Mouse (Mus musculus): Measurements from ENCODE around the gene Iqch. TPM values are rescaled to one million over a fixed set of nuclear protein-coding genes. Genes with fewer than 3 reads are reported as not detected.

Gene Iqch
- polyA plus RNA-seq, 1 experiment from 2014 or later: 0.21 TPM

DNA sequence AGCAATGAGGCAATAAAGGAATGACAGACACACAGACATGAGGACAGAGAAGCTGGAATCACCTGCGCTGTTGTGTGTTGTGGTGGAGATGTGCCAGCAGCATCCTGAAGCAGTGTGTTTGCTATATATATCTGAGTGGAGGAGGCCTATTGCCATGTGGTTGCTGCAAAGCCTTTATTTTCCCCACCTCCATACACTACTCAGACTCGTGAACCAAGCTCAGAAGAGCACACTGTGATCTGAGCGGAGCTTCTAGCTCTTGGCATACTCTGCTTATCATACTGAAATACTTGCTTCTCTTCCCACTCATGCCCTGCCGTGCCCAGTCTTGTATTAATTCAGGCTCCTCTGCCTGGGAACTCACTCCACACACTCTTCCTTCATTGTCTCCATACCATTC is 20.5 kb downstream of the Iqch start:
- Histone ChIP-seq H3K4me2 (ENCODE audit: low read depth, low read length) (no peak overlapping the region), H3K27me3 (ENCODE audit: control insufficient read depth, insufficient read depth, low read depth, low read length) (no peaks in the 10 kb centered on the region), H3K36me3 (ENCODE audit: control insufficient read depth, insufficient read depth, low read length) (no peaks in the 10 kb centered on the region), H3K9ac (ENCODE audit: low read length) (no peak overlapping the region), H3K4me1 (replicated peaks; ENCODE audit: control insufficient read depth, insufficient read depth, low read length) (no peaks in the 10 kb centered on the region; the same call in 1 of the 2 replicates), H3K9me3 (ENCODE audit: control insufficient read depth, low read length) (no peaks in the 10 kb centered on the region), H3K4me3 (ENCODE audit: low read length) (no peak overlapping the region), H3K27ac (ENCODE audit: low read length) (no peak overlapping the region)
- no peak for ATAC-seq (ENCODE audit: low read depth)
- 68% methylated on average over 4 of the region's 4 CpGs for WGBS

DNA sequence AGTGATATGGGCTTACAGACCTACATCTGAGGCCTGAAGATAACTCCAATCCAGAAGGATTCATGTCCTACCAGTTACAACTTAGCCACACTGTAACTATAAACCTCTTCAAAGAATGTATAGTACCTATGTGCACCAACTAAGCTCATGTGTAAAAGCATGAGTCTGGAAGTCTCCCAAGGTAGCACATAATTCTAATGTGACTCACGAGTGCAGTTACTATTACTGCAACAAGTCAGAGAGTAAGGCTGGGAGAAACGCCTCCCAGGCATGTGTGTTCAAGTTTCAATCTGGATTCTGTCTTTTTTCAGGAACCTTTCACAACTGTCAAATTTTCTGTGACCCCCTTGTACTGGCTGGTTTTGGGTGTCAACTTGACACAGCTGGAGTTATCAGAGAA is 22.2 kb downstream of the Iqch start:
- Histone ChIP-seq H3K27ac (ENCODE audit: low read length) (no peak overlapping the region), H3K9ac (ENCODE audit: low read length) (no peak overlapping the region), H3K4me1 (replicated peaks; ENCODE audit: control insufficient read depth, insufficient read depth, low read length) (no peaks in the 10 kb centered on the region; the same call in 1 of the 2 replicates), H3K9me3 (ENCODE audit: control insufficient read depth, low read length) (no peaks in the 10 kb centered on the region), H3K4me3 (ENCODE audit: low read length) (no peak overlapping the region), H3K36me3 (ENCODE audit: control insufficient read depth, insufficient read depth, low read length) (no peaks in the 10 kb centered on the region), H3K27me3 (ENCODE audit: control insufficient read depth, insufficient read depth, low read depth, low read length) (no peaks in the 10 kb centered on the region), H3K4me2 (ENCODE audit: low read depth, low read length) (no peak overlapping the region)
- ATAC-seq (ENCODE audit: low read depth): no peak
- 77% methylated on average over 2 of the region's 2 CpGs for WGBS

DNA sequence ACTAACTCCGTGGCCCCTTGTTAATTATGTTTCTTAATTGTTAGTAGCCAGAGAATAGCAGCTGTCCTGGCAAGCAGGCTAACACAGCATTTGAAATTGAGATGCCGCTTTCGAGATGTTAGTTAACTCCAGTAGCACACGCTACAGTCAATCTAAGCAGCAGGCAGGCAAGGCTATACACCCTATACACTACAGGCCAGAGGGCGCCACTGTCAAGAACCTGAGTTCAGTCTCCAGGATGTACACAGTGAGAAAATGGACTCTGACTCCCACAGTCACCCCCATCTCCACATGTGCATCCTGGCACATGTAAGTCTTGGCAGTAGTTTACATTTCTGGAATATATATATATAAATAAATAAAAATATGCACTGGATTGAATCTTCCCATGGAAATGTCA is 22.6 kb downstream of the Iqch start:
- Histone ChIP-seq H3K27ac (ENCODE audit: low read length) (no peak overlapping the region), H3K9ac (ENCODE audit: low read length) (no peak overlapping the region), H3K4me3 (ENCODE audit: low read length) (no peak overlapping the region), H3K27me3 (ENCODE audit: control insufficient read depth, insufficient read depth, low read depth, low read length) (no peaks in the 10 kb centered on the region), H3K36me3 (ENCODE audit: control insufficient read depth, insufficient read depth, low read length) (no peaks in the 10 kb centered on the region), H3K4me1 (replicated peaks; ENCODE audit: control insufficient read depth, insufficient read depth, low read length) (no peaks in the 10 kb centered on the region; the same call in 1 of the 2 replicates), H3K4me2 (ENCODE audit: low read depth, low read length) (no peak overlapping the region), H3K9me3 (ENCODE audit: control insufficient read depth, low read length) (no peaks in the 10 kb centered on the region)
- WGBS: 83% methylated on average over 5 of the region's 5 CpGs
- ATAC-seq (ENCODE audit: low read depth): no peak

DNA sequence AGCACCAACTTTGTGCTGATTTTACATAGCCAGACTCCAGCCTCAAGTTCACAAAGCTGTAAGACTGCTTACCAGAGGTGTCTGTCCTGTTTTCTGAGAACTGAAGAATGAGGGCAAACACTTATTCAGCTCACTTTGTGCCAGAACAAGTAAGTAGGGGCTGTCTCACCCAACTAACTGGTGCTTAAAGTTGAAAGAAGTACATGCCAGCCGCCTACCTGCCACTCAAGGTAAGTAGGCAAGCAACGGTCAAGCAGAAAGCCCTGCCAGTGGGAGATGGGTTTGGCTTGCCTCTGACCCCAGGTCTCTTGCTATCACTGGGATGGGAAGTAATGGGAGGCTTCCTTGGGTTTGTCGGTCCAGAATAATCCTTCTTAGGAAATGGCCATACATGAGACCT is 24.8 kb downstream of the Iqch start:
- Histone ChIP-seq H3K9me3 (ENCODE audit: control insufficient read depth, low read length) (no peaks in the 10 kb centered on the region), H3K36me3 (ENCODE audit: control insufficient read depth, insufficient read depth, low read length) (no peaks in the 10 kb centered on the region), H3K9ac (ENCODE audit: low read length) (no peak overlapping the region), H3K4me3 (ENCODE audit: low read length) (no peak overlapping the region), H3K27me3 (ENCODE audit: control insufficient read depth, insufficient read depth, low read depth, low read length) (no peaks in the 10 kb centered on the region), H3K4me1 (replicated peaks; ENCODE audit: control insufficient read depth, insufficient read depth, low read length) (no peaks in the 10 kb centered on the region; the same call in 1 of the 2 replicates), H3K27ac (ENCODE audit: low read length) (no peak overlapping the region), H3K4me2 (ENCODE audit: low read depth, low read length) (no peak overlapping the region)
- peak; percentile 72 for ATAC-seq (ENCODE audit: low read depth)
- WGBS: 57% methylated on average over 3 of the region's 3 CpGs

DNA sequence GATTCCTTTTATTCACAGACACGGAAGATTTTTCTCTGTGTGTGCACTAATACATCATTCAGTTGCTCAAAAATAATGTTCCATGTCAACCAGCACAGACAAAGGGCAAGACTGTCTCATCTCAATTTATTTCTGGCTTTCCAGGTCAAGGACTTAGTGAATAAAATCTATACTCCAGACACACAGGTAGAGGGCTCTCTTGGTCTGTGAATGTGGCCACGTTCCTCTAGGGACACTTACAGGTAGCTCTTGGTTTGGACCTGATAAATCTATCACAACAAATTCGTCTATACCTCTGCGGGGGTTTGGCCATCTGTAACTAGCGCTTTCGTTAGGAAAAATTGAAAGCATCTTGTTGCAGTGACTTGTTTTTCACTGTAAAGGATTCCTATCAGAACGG is 29.4 kb downstream of the Iqch start:
- Histone ChIP-seq H3K9ac (ENCODE audit: low read length) (no peak overlapping the region), H3K4me3 (ENCODE audit: low read length) (no peak overlapping the region), H3K27ac (ENCODE audit: low read length) (no peak overlapping the region), H3K4me1 (replicated peaks; ENCODE audit: control insufficient read depth, insufficient read depth, low read length) (peaks cover 9% of the 10 kb centered on the region), H3K9me3 (ENCODE audit: control insufficient read depth, low read length) (no peaks in the 10 kb centered on the region), H3K4me2 (ENCODE audit: low read depth, low read length) (no peak overlapping the region), H3K27me3 (ENCODE audit: control insufficient read depth, insufficient read depth, low read depth, low read length) (no peaks in the 10 kb centered on the region), H3K36me3 (ENCODE audit: control insufficient read depth, insufficient read depth, low read length) (no peaks in the 10 kb centered on the region)
- no peak for ATAC-seq (ENCODE audit: low read depth)
- 66% methylated on average over 7 of the region's 7 CpGs for WGBS

DNA sequence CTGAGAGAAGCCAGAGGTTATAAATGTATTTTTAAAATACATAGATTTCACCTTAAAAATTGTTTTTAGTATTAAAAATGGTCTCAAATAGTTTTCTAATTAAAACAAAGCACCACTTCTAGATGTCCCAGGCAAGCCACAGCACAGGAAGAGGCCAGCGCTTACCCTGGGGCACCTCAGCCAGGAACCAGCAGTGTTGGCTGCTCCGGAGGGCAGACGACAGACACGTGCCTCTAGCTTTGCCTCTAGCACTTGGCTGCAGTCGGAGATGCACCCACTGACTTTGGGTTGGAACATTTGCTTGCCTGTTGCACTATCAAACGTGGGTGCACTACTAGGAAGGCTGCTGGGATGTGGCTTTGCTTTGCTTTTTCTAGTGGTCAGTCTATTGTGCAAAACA is 30.4 kb downstream of the Iqch start:
- ATAC-seq (ENCODE audit: low read depth): no peak
- WGBS: 28% methylated on average over 6 of the region's 6 CpGs

DNA sequence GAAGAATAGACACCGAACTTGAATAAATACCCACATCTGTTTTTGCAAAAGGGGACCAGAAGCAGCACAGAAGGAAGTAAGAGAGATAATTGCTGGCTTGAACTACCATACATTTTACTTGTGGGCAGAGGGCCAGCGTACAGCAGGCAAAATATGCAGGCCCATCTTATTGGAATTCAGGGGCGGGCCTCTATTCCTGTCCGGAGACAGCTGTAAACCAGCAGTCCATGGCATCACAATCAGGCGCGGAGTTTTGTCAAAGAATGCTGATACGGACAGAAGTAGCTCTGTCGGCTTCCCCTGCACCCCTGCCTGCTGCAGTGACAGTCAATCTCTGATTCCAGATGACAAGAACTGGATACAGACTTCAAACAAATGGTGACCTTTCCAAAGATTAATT is 33.5 kb downstream of the Iqch start:
- H3K4me1 ChIP-seq (replicated peaks; ENCODE audit: control insufficient read depth, insufficient read depth, low read length): peaks cover 9% of the 10 kb centered on the region
- no peak overlapping the region for H3K4me3 ChIP-seq (ENCODE audit: low read length)
- no peaks in the 10 kb centered on the region for H3K27me3 ChIP-seq (ENCODE audit: control insufficient read depth, insufficient read depth, low read depth, low read length)
- H3K9me3 ChIP-seq (ENCODE audit: control insufficient read depth, low read length): no peaks in the 10 kb centered on the region
- H3K9ac ChIP-seq (ENCODE audit: low read length): no peak overlapping the region
- 23% methylated on average over 8 of the region's 8 CpGs for WGBS
- H3K36me3 ChIP-seq (ENCODE audit: control insufficient read depth, insufficient read depth, low read length): no peaks in the 10 kb centered on the region
- H3K27ac ChIP-seq (ENCODE audit: low read length): no peak overlapping the region; the same call in 1 of the 2 replicates
- ATAC-seq (ENCODE audit: low read depth): peak; percentile 77
- peak overlapping the region; percentile 18; the same call in 1 of the 2 replicates for H3K4me2 ChIP-seq (ENCODE audit: low read depth, low read length)

More for the DNA sequence above, 30.4 kb downstream of the Iqch start:
- no peak overlapping the region for H3K4me3 ChIP-seq (ENCODE audit: low read length)
- no peak overlapping the region for H3K9ac ChIP-seq (ENCODE audit: low read length)
- H3K36me3 ChIP-seq (ENCODE audit: control insufficient read depth, insufficient read depth, low read length): no peaks in the 10 kb centered on the region
- no peak overlapping the region for H3K27ac ChIP-seq (ENCODE audit: low read length)
- H3K4me1 ChIP-seq (replicated peaks; ENCODE audit: control insufficient read depth, insufficient read depth, low read length): peaks cover 9% of the 10 kb centered on the region
- H3K4me2 ChIP-seq (ENCODE audit: low read depth, low read length): no peak overlapping the region
- no peaks in the 10 kb centered on the region for H3K9me3 ChIP-seq (ENCODE audit: control insufficient read depth, low read length)
- no peaks in the 10 kb centered on the region for H3K27me3 ChIP-seq (ENCODE audit: control insufficient read depth, insufficient read depth, low read depth, low read length)

DNA sequence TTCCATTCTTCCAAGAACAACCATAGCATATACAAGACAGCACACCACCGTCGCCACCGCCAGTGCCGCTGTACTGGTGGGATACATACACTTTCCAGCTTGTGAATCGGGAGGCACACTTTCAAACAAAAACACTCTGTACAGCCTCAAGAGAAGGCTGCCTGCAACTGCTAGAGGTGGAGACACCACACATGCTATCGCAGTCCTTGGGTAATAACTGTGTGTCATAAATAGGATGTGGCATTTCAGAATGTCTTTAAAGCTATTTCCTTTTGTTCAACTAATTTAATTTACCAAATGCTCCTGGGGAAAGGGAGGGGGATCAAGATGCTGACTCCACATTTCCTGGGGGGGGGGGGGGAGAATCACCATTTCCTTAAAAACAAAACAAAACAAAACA is 34.0 kb downstream of the Iqch start:
- Histone ChIP-seq H3K4me3 (ENCODE audit: low read length) (no peak overlapping the region), H3K4me2 (ENCODE audit: low read depth, low read length) (0 out of 2 replicates have a peak overlapping the region, but pooled peaks have one; percentile 18), H3K9me3 (ENCODE audit: control insufficient read depth, low read length) (no peaks in the 10 kb centered on the region), H3K4me1 (replicated peaks; ENCODE audit: control insufficient read depth, insufficient read depth, low read length) (peaks cover 9% of the 10 kb centered on the region), H3K9ac (ENCODE audit: low read length) (no peak overlapping the region), H3K36me3 (ENCODE audit: control insufficient read depth, insufficient read depth, low read length) (no peaks in the 10 kb centered on the region), H3K27me3 (ENCODE audit: control insufficient read depth, insufficient read depth, low read depth, low read length) (no peaks in the 10 kb centered on the region), H3K27ac (ENCODE audit: low read length) (no peak overlapping the region)
- 69% methylated on average over 6 of the region's 6 CpGs for WGBS
- ATAC-seq (ENCODE audit: low read depth): no peak

DNA sequence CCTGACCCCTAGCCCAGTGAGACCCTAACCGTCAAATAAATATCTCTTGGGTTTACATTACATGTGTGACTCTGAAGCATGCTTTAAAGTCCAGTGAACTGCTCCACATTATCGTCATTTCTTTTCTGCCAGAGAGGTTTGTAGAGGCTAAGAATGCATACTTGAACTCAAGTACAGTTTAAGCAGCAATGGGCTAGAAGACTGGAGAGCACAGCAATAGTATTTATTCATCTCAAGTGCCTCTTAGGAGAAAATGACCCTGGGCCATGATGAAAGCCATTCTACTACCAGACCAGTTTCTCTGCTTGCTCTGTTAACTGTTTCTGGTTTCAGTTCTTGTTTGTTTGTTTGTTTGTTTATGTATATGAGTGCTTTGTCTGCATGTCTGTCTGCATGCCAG is 38.9 kb downstream of the Iqch start:
- 24% methylated on average over 2 of the region's 2 CpGs for WGBS
- Histone ChIP-seq H3K4me2 (ENCODE audit: low read depth, low read length) (no peak overlapping the region; the same call in 1 of the 2 replicates), H3K9ac (ENCODE audit: low read length) (no peak overlapping the region), H3K27me3 (ENCODE audit: control insufficient read depth, insufficient read depth, low read depth, low read length) (no peaks in the 10 kb centered on the region), H3K36me3 (ENCODE audit: control insufficient read depth, insufficient read depth, low read length) (no peaks in the 10 kb centered on the region), H3K27ac (ENCODE audit: low read length) (peak overlapping the region; percentile 19), H3K4me1 (replicated peaks; ENCODE audit: control insufficient read depth, insufficient read depth, low read length) (peaks cover 11% of the 10 kb centered on the region), H3K4me3 (ENCODE audit: low read length) (no peak overlapping the region), H3K9me3 (ENCODE audit: control insufficient read depth, low read length) (no peaks in the 10 kb centered on the region)
- ATAC-seq (ENCODE audit: low read depth): peak; percentile 89

DNA sequence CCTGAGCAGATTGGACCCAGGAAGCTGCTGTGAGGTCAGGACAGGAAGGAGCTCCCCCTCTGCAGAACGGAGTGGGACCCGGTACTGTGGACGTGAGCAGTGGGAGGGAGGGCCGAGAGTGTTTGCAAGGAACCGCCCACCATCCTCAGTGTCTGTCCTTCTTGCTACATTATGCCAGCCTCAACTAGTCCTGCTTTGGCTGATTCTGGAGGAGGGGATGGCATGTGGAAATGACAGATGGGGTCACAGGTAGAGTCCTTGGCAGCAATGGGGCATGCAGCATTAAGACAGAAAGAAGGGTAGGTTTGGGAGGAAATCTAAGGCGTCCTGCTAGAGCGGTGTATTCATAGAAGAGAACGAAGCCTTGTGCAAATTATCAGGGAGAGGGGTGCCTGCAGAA is 40.4 kb downstream of the Iqch start:
- Histone ChIP-seq H3K4me3 (ENCODE audit: low read length) (no peak overlapping the region), H3K9me3 (ENCODE audit: control insufficient read depth, low read length) (no peaks in the 10 kb centered on the region), H3K36me3 (ENCODE audit: control insufficient read depth, insufficient read depth, low read length) (no peaks in the 10 kb centered on the region), H3K27me3 (ENCODE audit: control insufficient read depth, insufficient read depth, low read depth, low read length) (no peaks in the 10 kb centered on the region), H3K4me2 (ENCODE audit: low read depth, low read length) (no peak overlapping the region), H3K27ac (ENCODE audit: low read length) (no peak overlapping the region), H3K9ac (ENCODE audit: low read length) (no peak overlapping the region), H3K4me1 (replicated peaks; ENCODE audit: control insufficient read depth, insufficient read depth, low read length) (peaks cover 8% of the 10 kb centered on the region)
- 58% methylated on average over 8 of the region's 8 CpGs for WGBS
- ATAC-seq (ENCODE audit: low read depth): no peak
